Mouse (Mus musculus) MEL (cell line): ENCODE measurements around the gene Esrra. TPM values are rescaled to one million over a fixed set of nuclear protein-coding genes. Genes with fewer than 3 reads are reported as not detected.

ENCODE experiments used
- DNase-seq: peaks from one replicate; pipeline ENCODE4 v3.0.0; 2011; ENCODE audit warnings: low read depth, low spot score
- H3K27ac ChIP-seq: 2 replicates; pipeline ENCODE4 v1.5.1; 2012; ENCODE audit warnings: low read depth, mild to moderate bottlenecking, control low read depth, low read length, moderate library complexity; ENCODE audit not compliant: control insufficient read depth
- H3K27me3 ChIP-seq, 2 experiments: fragments of 150-350 bp in 1 of 2; sonication (generic) in 1 of 2; 2 replicates each; pipeline ENCODE4 v1.6.1; 2012; ENCODE audit warnings: low read length in 2 of 2, mild to moderate bottlenecking in 2 of 2, improper control_type of control experiment in 1 of 2, moderate library complexity in 1 of 2; ENCODE audit not compliant: insufficient read depth in 2 of 2, control insufficient read depth in 1 of 2
- H3K36me3 ChIP-seq, 2 experiments: 2 replicates each; pipeline ENCODE4 v1.6.1; 2012 to 2014; ENCODE audit warnings: low read length in 2 of 2, improper control_type of control experiment in 1 of 2, inconsistent platforms in 1 of 2, mild to moderate bottlenecking in 1 of 2; ENCODE audit not compliant: insufficient read depth in 2 of 2, control insufficient read depth in 1 of 2
- H3K4me1 ChIP-seq, 2 experiments: fragments of 150-350 bp in 1 of 2; sonication (generic) in 1 of 2; 2 replicates each; pipeline ENCODE4 v1.6.1; 2012; ENCODE audit warnings: low read length in 2 of 2, improper control_type of control experiment in 1 of 2, mild to moderate bottlenecking in 1 of 2; ENCODE audit not compliant: insufficient read depth in 2 of 2, control insufficient read depth in 1 of 2
- H3K4me3 ChIP-seq, 2 experiments: fragments of 150-350 bp in 1 of 2; sonication (generic) in 1 of 2; 2 replicates each; pipeline ENCODE4 v1.5.1; 2012; ENCODE audit warnings: low read depth in 2 of 2, low read length in 2 of 2, mild to moderate bottlenecking in 2 of 2, moderate library complexity in 2 of 2, control low read depth in 1 of 2, improper control_type of control experiment in 1 of 2; ENCODE audit not compliant: control insufficient read depth in 1 of 2, insufficient read depth in 1 of 2
- H3K79me2 ChIP-seq: 2 replicates; pipeline ENCODE4 v1.6.1; 2012; ENCODE audit warnings: mild to moderate bottlenecking, low read length, moderate library complexity; ENCODE audit not compliant: control insufficient read depth, poor library complexity, insufficient read depth
- H3K9ac ChIP-seq: 2 replicates; pipeline ENCODE4 v1.6.1; 2012; ENCODE audit warnings: low read depth, mild to moderate bottlenecking, control low read depth, low read length, moderate library complexity; ENCODE audit not compliant: control insufficient read depth, poor library complexity, severe bottlenecking
- H3K9me3 ChIP-seq: fragments of 150-350 bp; sonication (generic); replicated peaks from 2 replicates; pipeline ENCODE4 v1.6.1; 2012; ENCODE audit warnings: mild to moderate bottlenecking, low read length, improper control_type of control experiment, moderate library complexity; ENCODE audit not compliant: insufficient read depth
- BHLHE40 ChIP-seq: IDR thresholded peaks from 2 replicates; pipeline ENCODE4 v1.6.1; 2012; ENCODE audit warnings: low read depth, mild to moderate bottlenecking, inconsistent platforms, low read length, improper control_type of control experiment, borderline replicate concordance
- E2F4 ChIP-seq: IDR thresholded peaks from 2 replicates; pipeline ENCODE4 v1.6.1; 2011; ENCODE audit warnings: low read depth, low read length, improper control_type of control experiment, borderline replicate concordance
- ELF1 ChIP-seq: IDR thresholded peaks from 2 replicates; pipeline ENCODE4 v1.6.1; 2014; ENCODE audit warnings: low read depth, mild to moderate bottlenecking, inconsistent platforms, low read length, improper control_type of control experiment, moderate library complexity
- ETS1 ChIP-seq: IDR thresholded peaks from 2 replicates; pipeline ENCODE4 v1.6.1; 2012; ENCODE audit warnings: low read depth, mild to moderate bottlenecking, inconsistent platforms, low read length, improper control_type of control experiment, moderate library complexity
- JUND ChIP-seq: IDR thresholded peaks from 2 replicates; pipeline ENCODE4 v1.6.1; 2011; ENCODE audit warnings: low read depth, mild to moderate bottlenecking, improper control_type of control experiment, low read length
- MAX ChIP-seq: IDR thresholded peaks from 2 replicates; pipeline ENCODE4 v1.6.1; 2011; ENCODE audit warnings: low read length, improper control_type of control experiment
- MAZ ChIP-seq: IDR thresholded peaks from 2 replicates; pipeline ENCODE4 v1.6.1; 2012; ENCODE audit warnings: low read depth, mild to moderate bottlenecking, inconsistent platforms, low read length, improper control_type of control experiment
- MEF2A ChIP-seq: IDR thresholded peaks from 2 replicates; pipeline ENCODE4 v1.6.1; 2014; ENCODE audit warnings: low read depth, mild to moderate bottlenecking, inconsistent platforms, low read length, improper control_type of control experiment; ENCODE audit not compliant: poor library complexity, insufficient replicate concordance, severe bottlenecking; ENCODE audit errors: extremely low read depth
- MXI1 ChIP-seq: IDR thresholded peaks from 2 replicates; pipeline ENCODE4 v1.6.1; 2011; ENCODE audit warnings: mild to moderate bottlenecking, low read depth, low read length, improper control_type of control experiment
- MYB ChIP-seq: IDR thresholded peaks from 2 replicates; pipeline ENCODE4 v1.6.1; 2011; ENCODE audit warnings: mild to moderate bottlenecking, low read depth, low read length, improper control_type of control experiment
- MYC ChIP-seq: IDR thresholded peaks from 2 replicates; pipeline ENCODE4 v1.6.1; 2011; ENCODE audit warnings: low read depth, mild to moderate bottlenecking, low read length, improper control_type of control experiment, moderate library complexity
- NELFE ChIP-seq: IDR thresholded peaks from 2 replicates; pipeline ENCODE4 v1.6.1; 2011; ENCODE audit warnings: low read depth, low read length, improper control_type of control experiment
- NRF1 ChIP-seq: IDR thresholded peaks from 2 replicates; pipeline ENCODE4 v1.6.1; 2014; ENCODE audit warnings: low read depth, mild to moderate bottlenecking, inconsistent platforms, low read length, improper control_type of control experiment, moderate library complexity; ENCODE audit not compliant: poor library complexity, insufficient read depth, severe bottlenecking
- POLR2A ChIP-seq, 2 experiments: IDR thresholded peaks; 2 replicates each; pipeline ENCODE4 v1.6.1; 2011 to 2012; ENCODE audit warnings: low read length in 2 of 2, mild to moderate bottlenecking in 2 of 2, control low read depth in 1 of 2, improper control_type of control experiment in 1 of 2, low read depth in 1 of 2, moderate library complexity in 1 of 2; ENCODE audit not compliant: control insufficient read depth in 1 of 2, insufficient read depth in 1 of 2, poor library complexity in 1 of 2
- POLR2AphosphoS2 ChIP-seq: IDR thresholded peaks from 2 replicates; pipeline ENCODE4 v1.6.1; 2011; ENCODE audit warnings: low read length, improper control_type of control experiment
- POLR2AphosphoS5 ChIP-seq: IDR thresholded peaks from 2 replicates; pipeline ENCODE4 v1.6.1; 2012; ENCODE audit warnings: low read depth, borderline replicate concordance, mild to moderate bottlenecking, inconsistent platforms, low read length, moderate library complexity, mixed read lengths
- SIN3A ChIP-seq: IDR thresholded peaks from 2 replicates; pipeline ENCODE4 v1.6.1; 2012; ENCODE audit warnings: low read length, improper control_type of control experiment, inconsistent platforms
- TBP ChIP-seq: IDR thresholded peaks from 2 replicates; pipeline ENCODE4 v1.8.0; 2011; ENCODE audit warnings: low read depth, low read length, improper control_type of control experiment
- TCF12 ChIP-seq: IDR thresholded peaks from 2 replicates; pipeline ENCODE4 v1.6.1; 2014; ENCODE audit warnings: low read depth, mild to moderate bottlenecking, inconsistent platforms, low read length, improper control_type of control experiment, moderate library complexity
- USF1 ChIP-seq: IDR thresholded peaks from 2 replicates; pipeline ENCODE4 v1.6.1; 2014; ENCODE audit warnings: low read depth, mild to moderate bottlenecking, inconsistent platforms, low read length, improper control_type of control experiment, moderate library complexity
- USF2 ChIP-seq, 2 experiments: IDR thresholded peaks; 2 replicates each; pipeline ENCODE4 v1.6.1; 2011 to 2012; ENCODE audit warnings: improper control_type of control experiment in 2 of 2, low read length in 2 of 2, borderline replicate concordance in 1 of 2, inconsistent platforms in 1 of 2, low read depth in 1 of 2, mild to moderate bottlenecking in 1 of 2; ENCODE audit not compliant: insufficient read depth in 1 of 2
- ZC3H11A ChIP-seq: IDR thresholded peaks from 2 replicates; pipeline ENCODE4 v1.6.1; 2012; ENCODE audit warnings: low read depth, mild to moderate bottlenecking, inconsistent platforms, low read length, improper control_type of control experiment
- ZMIZ1 ChIP-seq: IDR thresholded peaks from 2 replicates; pipeline ENCODE4 v1.6.1; 2012; ENCODE audit warnings: low read depth, mild to moderate bottlenecking, inconsistent platforms, low read length, improper control_type of control experiment, moderate library complexity
- polyA plus RNA-seq, 2 experiments: library from polyadenylated mRNA; stranded (reverse) in 1 of 2; unstranded in 1 of 2; fragments of >175 nt in 1 of 2; fragments of >200 nt in 1 of 2; gene quantifications; 2 replicates each; pipeline versions ENCODE4 v1.2.1 to v1.2.4; 2012; ENCODE audit warnings: low replicate concordance in 2 of 2, low read depth in 1 of 2; ENCODE audit not compliant: insufficient read length in 2 of 2, insufficient read depth in 1 of 2, missing spikeins in 1 of 2
- total RNA-seq: library from RNA; depleted of rRNA; stranded (reverse); fragments of 300-350 nt; gene quantifications from 2 replicates; pipeline ENCODE4 v1.2.3, GENCODE M21; 2012; rRNA removed

Gene Esrra
- total RNA-seq (30.5 and 40.9 TPM in 2 replicates), polyA plus RNA-seq (10 to 100 TPM in 1 of 2 experiments, not detected in 1; 32.5 TPM)

DNA sequence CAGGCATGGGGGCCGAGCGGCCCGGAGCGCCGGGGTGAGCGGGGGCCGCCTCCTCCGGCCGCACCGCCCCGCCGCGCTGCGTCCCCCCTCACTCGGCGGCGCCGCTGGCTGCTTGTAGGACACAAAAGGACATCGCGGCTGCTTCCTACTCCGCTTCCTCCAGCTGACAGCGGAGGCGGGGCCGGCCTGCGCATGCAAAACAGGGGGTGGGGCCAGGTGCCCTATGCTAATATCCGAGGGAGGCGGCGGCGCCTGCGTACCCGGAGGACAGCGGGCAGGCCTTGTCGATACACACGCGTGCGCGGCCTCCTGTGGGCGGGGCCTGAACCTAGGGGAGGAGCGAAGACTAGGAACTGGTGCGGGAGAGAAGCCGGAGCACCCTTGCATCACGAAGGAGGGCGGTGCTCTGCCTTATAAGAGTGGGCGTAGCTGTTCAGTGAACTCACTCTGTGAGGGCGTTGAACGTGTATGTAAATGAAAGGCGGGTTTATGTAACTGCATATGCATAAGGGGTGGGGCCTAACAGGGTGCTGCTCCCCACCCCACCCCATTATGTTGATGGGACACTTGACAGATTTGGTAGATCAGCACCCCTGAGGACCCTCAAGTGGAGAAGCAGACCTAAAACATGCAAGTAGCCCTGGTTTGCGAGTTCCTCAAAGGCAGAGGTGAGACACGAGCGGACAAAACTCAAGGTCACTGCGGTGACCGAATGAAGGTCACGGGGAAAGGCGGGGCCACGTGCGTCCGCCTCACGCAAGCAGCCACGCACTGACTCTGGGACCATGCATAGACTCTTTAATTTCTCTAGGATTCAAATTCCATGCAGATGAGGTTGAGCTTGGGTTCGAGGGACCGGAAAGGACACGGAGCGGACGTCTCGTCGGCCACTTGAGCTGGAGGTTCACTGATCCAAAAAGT, at the start of gene Esrra:
TSS of gene Esrra (minus strand) at position 167 of the 921 bp plus-strand sequence.
- no peaks in the 10 kb centered on the region for H3K9me3 ChIP-seq
- peaks cover 0 to 10% of the 10 kb centered on the region in 2 experiments; a peak in 1 of 4 replicates for H3K4me1 ChIP-seq
- TF ChIP-seq ZMIZ1, result 0 out of 2 replicates have a peak, but pooled peaks have one; percentile 35
- TF ChIP-seq MYC, result peak; percentile 80; the same call in 1 of the 2 replicates
- TF ChIP-seq TBP, result peak; percentile 86
- TF ChIP-seq ETS1, result peak; percentile 82
- TF ChIP-seq MEF2A, result no peak
- no peak for TF ChIP-seq USF2 (IDR thresholded peaks at IDR 0.05; ENCODE audit: borderline replicate concordance in 1 of 2, insufficient read depth in 1 of 2, low read depth in 1 of 2, low read length in 2 of 2)
- TF ChIP-seq POLR2A (IDR thresholded peaks at IDR 0.05; ENCODE audit: control insufficient read depth in 1 of 2, insufficient read depth in 1 of 2, low read depth in 1 of 2, low read length in 2 of 2, poor library complexity in 1 of 2), result peak; percentile 52 to 60; a peak in 3 of 4 replicates
- TF ChIP-seq MAZ, result peak; percentile 73; the same call in 1 of the 2 replicates
- TF ChIP-seq BHLHE40, result no peak
- peak; percentile 88 for TF ChIP-seq MXI1
- 0 out of 2 replicates have a peak, but pooled peaks have one; percentile 5 for TF ChIP-seq TCF12
- peak; percentile 38; the same call in 1 of the 2 replicates for TF ChIP-seq MYB
- peak; percentile 95 for TF ChIP-seq MAX
- peak; percentile 77 for TF ChIP-seq ELF1
- TF ChIP-seq JUND, result no peak
- peak; percentile 81 for TF ChIP-seq SIN3A
- TF ChIP-seq NRF1, result peak; percentile 94
- TF ChIP-seq POLR2AphosphoS5, result no peak
- TF ChIP-seq NELFE, result peak; percentile 44
- TF ChIP-seq E2F4, result no peak
- TF ChIP-seq USF1, result peak; percentile 78
- 0 out of 2 replicates have a peak, but pooled peaks have one; percentile 8 for TF ChIP-seq POLR2AphosphoS2
- no peak for TF ChIP-seq ZC3H11A
- H3K27me3 ChIP-seq, result no peaks in the 10 kb centered on the region
- peaks cover 15% of the 10 kb centered on the region for H3K79me2 ChIP-seq
- H3K36me3 ChIP-seq, result peaks cover 0 to 5% of the 10 kb centered on the region in 2 experiments; a peak in 2 of 4 replicates
- H3K27ac ChIP-seq, result peak within 1 kb of the TSS; percentile 82
- peak; percentile 100 for DNase-seq
- H3K9ac ChIP-seq, result peak within 1 kb of the TSS; percentile 88
- peak within 1 kb of the TSS; percentile 83 to 92 for H3K4me3 ChIP-seq
